Mouse (Mus musculus): Measurements from ENCODE around the gene Tcf15. TPM values are rescaled to one million over a fixed set of nuclear protein-coding genes. Genes with fewer than 3 reads are reported as not detected.

Gene Tcf15
- total RNA-seq, 2 experiments from 2014 or later: 2.9 to 3.1 TPM

Other genes starting within 250 kb of the Tcf15 start
- gene Angpt4, start 232.4 kb upstream of the Tcf15 start, total RNA-seq (2021): not detected
- gene Fam110a, start 163.3 kb upstream of the Tcf15 start, total RNA-seq (2021): 1 to 10 TPM; 7.3 to 9.7 TPM
- 1 to 10 TPM; 2.1 to 2.4 TPM for gene Slc52a3, start 147.1 kb upstream of the Tcf15 start, total RNA-seq (2021)
- 10 to 100 TPM; 23.6 to 24.2 TPM for gene Scrt2, start 62.0 kb upstream of the Tcf15 start, total RNA-seq (2021)
- gene Srxn1, start 38.0 kb upstream of the Tcf15 start, total RNA-seq (2021): 10 to 100 TPM; 74.1 to 84.4 TPM
- gene Csnk2a1, start 83.3 kb downstream of the Tcf15 start, total RNA-seq (2021): 10 to 100 TPM; 92.6 to 95.5 TPM
- gene Tbc1d20, start 150.3 kb downstream of the Tcf15 start, total RNA-seq (2021): 10 to 100 TPM; 50.8 to 54.8 TPM
- 100 to 1,000 TPM; 100 to 110 TPM for gene Rbck1, start 189.1 kb downstream of the Tcf15 start, total RNA-seq (2021)
- under 1 TPM in 1 of 2 experiments, not detected in 1; 0.69 TPM for gene Trib3, start 200.5 kb downstream of the Tcf15 start, total RNA-seq (2021)
- gene Nrsn2, start 233.1 kb downstream of the Tcf15 start, total RNA-seq (2021): 100 to 1,000 TPM in 1 of 2 experiments, 10 to 100 TPM in 1; 95.7 to 106 TPM

All from layer of hippocampus, adult 18-20 months (tissue).